Mouse (Mus musculus) megakaryocyte, adult 5-6 weeks (primary cell): ENCODE data around the gene Ergic2. TPM values are rescaled to one million over a fixed set of nuclear protein-coding genes. Genes with fewer than 3 reads are reported as not detected.

Experiments used
- ATAC-seq: 2 replicates; pipeline ENCODE4 v1.8.0; 2016; ENCODE audit warnings: mild to moderate bottlenecking, inconsistent platforms; ENCODE audit not compliant: poor library complexity, severe bottlenecking
- total RNA-seq, 2 experiments: library from RNA; stranded (forward) in 1 of 2; stranded (reverse) in 1 of 2; fragments of 153-499, 151-499 nt in 1 of 2; fragments of 221-1000, 200-1000 nt in 1 of 2; gene quantifications; 2 replicates each; pipeline versions ENCODE4 v1.2.3 to v1.2.4; 2015 to 2017

The Ergic2 gene
- total RNA-seq (2015) (81.0 and 93.1 TPM in 2 replicates), total RNA-seq (2017) (108 and 134 TPM in 2 replicates)

GRCm38 (mm10) chr6:148211897-148212680 is at the start of gene Ergic2:
TSS of gene Ergic2 (minus strand) at chr6:148212374.
- peak; percentile 90 for ATAC-seq

GRCm38 (mm10) chr6:148260729-148261101 is 48.5 kb upstream of the Ergic2 start:
- no peak for ATAC-seq

GRCm38 (mm10) chr6:148259979-148260728 is 48.0 kb upstream of the Ergic2 start:
- ATAC-seq: no peak

GRCm38 (mm10) chr6:148259074-148259473 is 46.9 kb upstream of the Ergic2 start:
- no peak for ATAC-seq

- ATAC-seq: 0 out of 2 replicates have a peak, but pooled peaks have one; percentile 23
Measured at GRCm38 (mm10) chr6:148257805-148258204, 45.6 kb upstream of the Ergic2 start.

GRCm38 (mm10) chr6:148256109-148256508 is 43.9 kb upstream of the Ergic2 start:
- no peak for ATAC-seq

GRCm38 (mm10) chr6:148255395-148256053 is 43.4 kb upstream of the Ergic2 start:
- ATAC-seq: no peak

- ATAC-seq: no peak
Measured at GRCm38 (mm10) chr6:148249221-148249620, 37.0 kb upstream of the Ergic2 start.

GRCm38 (mm10) chr6:148248625-148249024 is 36.5 kb upstream of the Ergic2 start:
- peak; percentile 47; the same call in 1 of the 2 replicates for ATAC-seq

- ATAC-seq: peak; percentile 77
Measured at GRCm38 (mm10) chr6:148246544-148246943, 34.4 kb upstream of the Ergic2 start.

- no peak for ATAC-seq
Measured at GRCm38 (mm10) chr6:148244836-148245235, 32.7 kb upstream of the Ergic2 start.

- ATAC-seq: no peak
Measured at GRCm38 (mm10) chr6:148242304-148242703, 30.1 kb upstream of the Ergic2 start.

- ATAC-seq: no peak
Measured at GRCm38 (mm10) chr6:148241685-148242084, 29.5 kb upstream of the Ergic2 start.

GRCm38 (mm10) chr6:148239311-148239710 is 27.1 kb upstream of the Ergic2 start:
- no peak for ATAC-seq

- no peak for ATAC-seq
Measured at GRCm38 (mm10) chr6:148237453-148237852, 25.3 kb upstream of the Ergic2 start.

- ATAC-seq: no peak
Measured at GRCm38 (mm10) chr6:148234105-148234828, 22.1 kb upstream of the Ergic2 start.

- ATAC-seq: no peak
Measured at GRCm38 (mm10) chr6:148227542-148227941, 15.4 kb upstream of the Ergic2 start.

- ATAC-seq: no peak
Measured at GRCm38 (mm10) chr6:148222686-148223085, 10.5 kb upstream of the Ergic2 start.

- no peak for ATAC-seq
Measured at GRCm38 (mm10) chr6:148218235-148219076, 6.3 kb upstream of the Ergic2 start.

GRCm38 (mm10) chr6:148216752-148217151 is 4.6 kb upstream of the Ergic2 start:
- no peak for ATAC-seq
